Mouse (Mus musculus): ENCODE data around the gene Ccnj.
A peak's percentile ranks its signal among the peaks of the same experiment; 100 is the strongest.

The Ccnj gene

GRCm38 (mm10) chr19:40830703-40831415, at the start of gene Ccnj:
Gene Ccnj, plus strand, starts transcription at chr19:40831279.
- DNase-seq (ENCODE audit: low read depth in 2 of 2, low spot score in 2 of 2), result peak; percentile 90 to 92

GRCm38 (mm10) chr19:40788004-40788714, 42.9 kb upstream of the Ccnj start:
- DNase-seq (ENCODE audit: low read depth in 2 of 2, low spot score in 2 of 2), result peak; percentile 1

- peak in 1 of 2 experiments; percentile 3 for DNase-seq (ENCODE audit: low read depth in 2 of 2, low spot score in 2 of 2)
Measured at GRCm38 (mm10) chr19:40788715-40789084, 42.4 kb upstream of the Ccnj start.

GRCm38 (mm10) chr19:40805176-40805737, 25.8 kb upstream of the Ccnj start:
- DNase-seq (ENCODE audit: low read depth in 2 of 2, low spot score in 2 of 2), result no peak

- no peak for DNase-seq (ENCODE audit: low read depth in 2 of 2, low spot score in 2 of 2)
Measured at GRCm38 (mm10) chr19:40809858-40810257, 21.2 kb upstream of the Ccnj start.

GRCm38 (mm10) chr19:40811840-40812239, 19.2 kb upstream of the Ccnj start:
- no peak for DNase-seq (ENCODE audit: low read depth in 2 of 2, low spot score in 2 of 2)

GRCm38 (mm10) chr19:40812778-40813177, 18.3 kb upstream of the Ccnj start:
- no peak for DNase-seq (ENCODE audit: low read depth in 2 of 2, low spot score in 2 of 2)

GRCm38 (mm10) chr19:40813385-40813784, 17.7 kb upstream of the Ccnj start:
- no peak for DNase-seq (ENCODE audit: low read depth in 2 of 2, low spot score in 2 of 2)

GRCm38 (mm10) chr19:40815645-40816183, 15.4 kb upstream of the Ccnj start:
- no peak for DNase-seq (ENCODE audit: low read depth in 2 of 2, low spot score in 2 of 2)

- no peak for DNase-seq (ENCODE audit: low read depth in 2 of 2, low spot score in 2 of 2)
Measured at GRCm38 (mm10) chr19:40817901-40818532, 13.1 kb upstream of the Ccnj start.

- DNase-seq (ENCODE audit: low read depth in 2 of 2, low spot score in 2 of 2), result peak; percentile 14 to 32
Measured at GRCm38 (mm10) chr19:40818764-40819163, 12.3 kb upstream of the Ccnj start.

- no peak for DNase-seq (ENCODE audit: low read depth in 2 of 2, low spot score in 2 of 2)
Measured at GRCm38 (mm10) chr19:40821306-40821825, 9.7 kb upstream of the Ccnj start.

GRCm38 (mm10) chr19:40825636-40826035, 5.4 kb upstream of the Ccnj start:
- DNase-seq (ENCODE audit: low read depth in 2 of 2, low spot score in 2 of 2), result no peak

- DNase-seq (ENCODE audit: low read depth in 2 of 2, low spot score in 2 of 2), result no peak
Measured at GRCm38 (mm10) chr19:40826735-40827134, 4.3 kb upstream of the Ccnj start.

- DNase-seq (ENCODE audit: low read depth in 2 of 2, low spot score in 2 of 2), result no peak
Measured at GRCm38 (mm10) chr19:40830198-40830597, 881 bp upstream of the Ccnj start.

- peak; percentile 22 to 33 for DNase-seq (ENCODE audit: low read depth in 2 of 2, low spot score in 2 of 2)
Measured at GRCm38 (mm10) chr19:40831416-40832201, 530 bp downstream of the Ccnj start.

GRCm38 (mm10) chr19:40832361-40832760, 1.3 kb downstream of the Ccnj start:
- DNase-seq (ENCODE audit: low read depth in 2 of 2, low spot score in 2 of 2), result no peak

- no peak for DNase-seq (ENCODE audit: low read depth in 2 of 2, low spot score in 2 of 2)
Measured at GRCm38 (mm10) chr19:40834436-40834835, 3.4 kb downstream of the Ccnj start.

- no peak for DNase-seq (ENCODE audit: low read depth in 2 of 2, low spot score in 2 of 2)
Measured at GRCm38 (mm10) chr19:40838205-40838604, 7.1 kb downstream of the Ccnj start.

GRCm38 (mm10) chr19:40840303-40840702, 9.2 kb downstream of the Ccnj start:
- DNase-seq (ENCODE audit: low read depth in 2 of 2, low spot score in 2 of 2), result no peak

All from CD8-positive naive resting alpha-beta T cell, adult 2 months (primary cell).